Mouse (Mus musculus) hindbrain, embryonic 16.5 days (tissue): ENCODE results near the gene Pfn3. TPM values are rescaled to one million over a fixed set of nuclear protein-coding genes. Genes with fewer than 3 reads are reported as not detected.

Source experiments
- ATAC-seq: fragments of 200-750 bp; cut with Nextera tagmentation; 2 replicates; pipeline ENCODE4 v1.8.0; 2017; ENCODE audit warnings: moderate TSS enrichment, moderate library complexity
- H3K27ac ChIP-seq: fragments of 300-500 bp; sonication (generic); 2 replicates; pipeline ENCODE4 v1.5.1; 2014; ENCODE audit warnings: low read depth, mild to moderate bottlenecking, control low read depth, low read length, moderate library complexity
- H3K27me3 ChIP-seq: fragments of 300-500 bp; sonication (generic); replicated peaks from 2 replicates; pipeline ENCODE4 v1.6.1; 2014; ENCODE audit warnings: low read length; ENCODE audit not compliant: control insufficient read depth, insufficient read depth
- H3K36me3 ChIP-seq: fragments of 300-500 bp; sonication (generic); 2 replicates; pipeline ENCODE4 v1.6.1; 2014; ENCODE audit warnings: mild to moderate bottlenecking, low read length, moderate library complexity, mixed read lengths; ENCODE audit not compliant: control insufficient read depth, insufficient read depth
- H3K4me1 ChIP-seq: fragments of 300-500 bp; sonication (generic); 2 replicates; pipeline ENCODE4 v1.6.1; 2014; ENCODE audit warnings: low read depth, low read length; ENCODE audit not compliant: control insufficient read depth, insufficient read depth
- H3K4me2 ChIP-seq: fragments of 300-500 bp; sonication (generic); 2 replicates; pipeline ENCODE4 v1.6.1; 2014; ENCODE audit warnings: mild to moderate bottlenecking, low read length, control low read depth, moderate library complexity
- H3K4me3 ChIP-seq: fragments of 300-500 bp; sonication (generic); 2 replicates; pipeline ENCODE4 v1.5.1; 2014; ENCODE audit warnings: mild to moderate bottlenecking, low read length, control low read depth, moderate library complexity
- H3K9ac ChIP-seq: fragments of 300-500 bp; sonication (generic); 2 replicates; pipeline ENCODE4 v1.6.1; 2014; ENCODE audit warnings: low read depth, mild to moderate bottlenecking, control low read depth, low read length, moderate library complexity
- H3K9me3 ChIP-seq: fragments of 300-500 bp; sonication (generic); 2 replicates; pipeline ENCODE4 v1.6.1; 2014; ENCODE audit warnings: mild to moderate bottlenecking, low read length, moderate library complexity; ENCODE audit not compliant: control insufficient read depth
- WGBS: fragments of 180-500 bp; shearing (Covaris S2); extraction: QIAGEN DNeasy Blood & Tissue Kit; methylation state at CpG from one replicate; pipeline ENCODE4 v1.1.7; 2014; 5-methylcytosine and 5-hydroxymethylcytosine counted together
- polyA plus RNA-seq: library from polyadenylated mRNA; unstranded; fragments of >200 nt; fragmentation: Nextera tagmentation; extraction: Ambion mirVana; gene quantifications from 2 replicates; pipeline ENCODE4 v1.2.1, GENCODE M21; 2015

Pfn3 gene
- polyA plus RNA-seq, 1 experiment from 2014 or later = 1.4 TPM

- Histone ChIP-seq H3K9me3 (no peaks in the 10 kb centered on the region), H3K36me3 (peaks cover 26% of the 10 kb centered on the region), H3K27ac (no peak overlapping the region), H3K27me3 (no peaks in the 10 kb centered on the region), H3K4me1 (peaks cover 16% of the 10 kb centered on the region), H3K9ac (no peak overlapping the region), H3K4me3 (no peak overlapping the region), H3K4me2 (no peak overlapping the region)
- WGBS = 91% methylated on average over 9 of the region's 9 CpGs
- ATAC-seq = no peak
These were observed 34.2 kb upstream of the Pfn3 start for GRCm38 (mm10) chr13:55449205-55449604.

- no peak overlapping the region for H3K27ac ChIP-seq
- H3K4me1 ChIP-seq = peaks cover 16% of the 10 kb centered on the region
- H3K9ac ChIP-seq = no peak overlapping the region
- no peak overlapping the region for H3K4me2 ChIP-seq
- no peaks in the 10 kb centered on the region for H3K27me3 ChIP-seq
- no peaks in the 10 kb centered on the region for H3K9me3 ChIP-seq
- peaks cover 20% of the 10 kb centered on the region for H3K36me3 ChIP-seq
- H3K4me3 ChIP-seq = no peak overlapping the region
- WGBS = 90% methylated on average over 5 of the region's 5 CpGs
- no peak for ATAC-seq
These were observed 33.1 kb upstream of the Pfn3 start for GRCm38 (mm10) chr13:55448131-55448530.

- Histone ChIP-seq H3K4me1 (peaks cover 16% of the 10 kb centered on the region), H3K4me3 (no peak overlapping the region), H3K27me3 (no peaks in the 10 kb centered on the region), H3K9ac (no peak overlapping the region), H3K36me3 (peaks cover 14% of the 10 kb centered on the region), H3K9me3 (no peaks in the 10 kb centered on the region), H3K27ac (no peak overlapping the region), H3K4me2 (no peak overlapping the region)
- ATAC-seq = no peak
- 63% methylated on average over 3 of the region's 3 CpGs for WGBS
These were observed 32.5 kb upstream of the Pfn3 start for GRCm38 (mm10) chr13:55447543-55447943.

- H3K27me3 ChIP-seq = no peaks in the 10 kb centered on the region
- no peak overlapping the region; the same call in 1 of the 2 replicates for H3K4me3 ChIP-seq
- peaks cover 9% of the 10 kb centered on the region; the same call in 1 of the 2 replicates for H3K36me3 ChIP-seq
- peak overlapping the region; percentile 90; the same call in 1 of the 2 replicates for H3K9ac ChIP-seq
- ATAC-seq = no peak
- WGBS = 73% methylated on average over 6 of the region's 6 CpGs
- H3K9me3 ChIP-seq = no peaks in the 10 kb centered on the region
- no peak overlapping the region for H3K27ac ChIP-seq
- H3K4me1 ChIP-seq = peaks cover 16% of the 10 kb centered on the region
- peak overlapping the region; percentile 85 for H3K4me2 ChIP-seq
These were observed 31.6 kb upstream of the Pfn3 start for GRCm38 (mm10) chr13:55446483-55447105.

- H3K36me3 ChIP-seq = peaks cover 1% of the 10 kb centered on the region; the same call in 1 of the 2 replicates
- ATAC-seq = no peak
- peak overlapping the region; percentile 85 for H3K4me2 ChIP-seq
- no peaks in the 10 kb centered on the region for H3K27me3 ChIP-seq
- no peaks in the 10 kb centered on the region for H3K9me3 ChIP-seq
- peak overlapping the region; percentile 90 for H3K9ac ChIP-seq
- peak overlapping the region; percentile 85 for H3K27ac ChIP-seq
- H3K4me3 ChIP-seq = peak overlapping the region; percentile 74
- WGBS = under 1% methylated on average over 57 of the region's 66 CpGs
- H3K4me1 ChIP-seq = peaks cover 16% of the 10 kb centered on the region
These were observed 30.5 kb upstream of the Pfn3 start for GRCm38 (mm10) chr13:55445361-55446091.

- under 1% methylated on average over 31 of the region's 35 CpGs for WGBS
These were observed 29.9 kb upstream of the Pfn3 start, which contains the start of gene Grk6 for GRCm38 (mm10) chr13:55444937-55445315. Gene Grk6 (plus strand): TSS chr13:55445072.

GRCm38 (mm10) chr13:55444286-55444936, 29.4 kb upstream of the Pfn3 start:
- Histone ChIP-seq H3K4me3 (peak overlapping the region; percentile 74), H3K4me2 (peak overlapping the region; percentile 64), H3K9ac (peak overlapping the region; percentile 68), H3K27me3 (no peaks in the 10 kb centered on the region), H3K4me1 (peaks cover 16% of the 10 kb centered on the region), H3K9me3 (no peaks in the 10 kb centered on the region), H3K36me3 (no peaks in the 10 kb centered on the region), H3K27ac (peak overlapping the region; percentile 85)
- 2% methylated on average over 32 of the region's 33 CpGs for WGBS
- ATAC-seq = peak; percentile 76

More at GRCm38 (mm10) chr13:55444937-55445315, 29.9 kb upstream of the Pfn3 start, which contains the start of gene Grk6:
- no peaks in the 10 kb centered on the region for H3K9me3 ChIP-seq
- peak within 1 kb of the TSS; percentile 85 for H3K27ac ChIP-seq
- no peaks in the 10 kb centered on the region for H3K27me3 ChIP-seq
- H3K9ac ChIP-seq = peak within 1 kb of the TSS; percentile 90
- H3K4me3 ChIP-seq = peak within 1 kb of the TSS; percentile 74
- peaks cover 16% of the 10 kb centered on the region for H3K4me1 ChIP-seq
- peak; percentile 97 for ATAC-seq
- H3K4me2 ChIP-seq = peak within 1 kb of the TSS; percentile 85
- no peaks in the 10 kb centered on the region for H3K36me3 ChIP-seq

- Histone ChIP-seq H3K36me3 (no peaks in the 10 kb centered on the region), H3K27ac (peak overlapping the region; percentile 85; the same call in 1 of the 2 replicates), H3K4me3 (peak overlapping the region; percentile 74), H3K4me2 (peak overlapping the region; percentile 64), H3K9ac (no peak overlapping the region; the same call in 1 of the 2 replicates), H3K27me3 (no peaks in the 10 kb centered on the region), H3K9me3 (no peaks in the 10 kb centered on the region), H3K4me1 (peaks cover 16% of the 10 kb centered on the region)
- ATAC-seq = no peak
- 42% methylated on average over 9 of the region's 9 CpGs for WGBS
These were observed 28.8 kb upstream of the Pfn3 start for GRCm38 (mm10) chr13:55443799-55444285.
